Mouse (Mus musculus): ENCODE measurements around the gene Lonrf2.
A peak's percentile ranks its signal among the peaks of the same experiment; 100 is the strongest.

The Lonrf2 gene

GRCm38 (mm10) chr1:38835568-38836476 is 689 bp downstream of the Lonrf2 start:
- peak; percentile 8 for DNase-seq

GRCm38 (mm10) chr1:38834899-38835298 is 1.6 kb downstream of the Lonrf2 start:
- peak; percentile 9 for DNase-seq

- DNase-seq: no peak
These were observed 11.6 kb downstream of the Lonrf2 start for GRCm38 (mm10) chr1:38824926-38825325.

- DNase-seq: no peak
These were observed 12.7 kb downstream of the Lonrf2 start for GRCm38 (mm10) chr1:38823851-38824250.

- DNase-seq: no peak
These were observed 16.8 kb downstream of the Lonrf2 start for GRCm38 (mm10) chr1:38819691-38820090.

- DNase-seq: no peak
These were observed 18.8 kb downstream of the Lonrf2 start for GRCm38 (mm10) chr1:38817671-38818070.

GRCm38 (mm10) chr1:38817268-38817667 is 19.2 kb downstream of the Lonrf2 start:
- no peak for DNase-seq

GRCm38 (mm10) chr1:38816306-38816705 is 20.2 kb downstream of the Lonrf2 start:
- DNase-seq: no peak

- no peak for DNase-seq
These were observed 29.4 kb downstream of the Lonrf2 start for GRCm38 (mm10) chr1:38807121-38807520.

GRCm38 (mm10) chr1:38800402-38800801 is 36.1 kb downstream of the Lonrf2 start:
- DNase-seq: no peak

GRCm38 (mm10) chr1:38799304-38799703 is 37.2 kb downstream of the Lonrf2 start:
- DNase-seq: peak; percentile 36

- DNase-seq: no peak
These were observed 39.6 kb downstream of the Lonrf2 start for GRCm38 (mm10) chr1:38796936-38797335.

GRCm38 (mm10) chr1:38795496-38795895 is 41.0 kb downstream of the Lonrf2 start:
- DNase-seq: no peak

GRCm38 (mm10) chr1:38791016-38791810 is 45.3 kb downstream of the Lonrf2 start:
- DNase-seq: no peak

GRCm38 (mm10) chr1:38789988-38790602 is 46.4 kb downstream of the Lonrf2 start:
- no peak for DNase-seq

- DNase-seq: no peak
These were observed 47.6 kb downstream of the Lonrf2 start for GRCm38 (mm10) chr1:38788904-38789303.

GRCm38 (mm10) chr1:38787443-38787842 is 49.1 kb downstream of the Lonrf2 start:
- peak; percentile 75 for DNase-seq

GRCm38 (mm10) chr1:38786358-38786757 is 50.2 kb downstream of the Lonrf2 start:
- DNase-seq: no peak

- DNase-seq: no peak
These were observed 58.2 kb downstream of the Lonrf2 start for GRCm38 (mm10) chr1:38778271-38778670.

GRCm38 (mm10) chr1:38777500-38777899 is 59.0 kb downstream of the Lonrf2 start:
- DNase-seq: no peak

- no peak for DNase-seq
These were observed 60.8 kb downstream of the Lonrf2 start for GRCm38 (mm10) chr1:38775713-38776112.

- no peak for DNase-seq
These were observed 65.8 kb downstream of the Lonrf2 start for GRCm38 (mm10) chr1:38770676-38771075.

- peak; percentile 74 for DNase-seq
These were observed 66.6 kb downstream of the Lonrf2 start for GRCm38 (mm10) chr1:38769920-38770319.
